Mouse (Mus musculus) hindbrain, embryonic 13.5 days (tissue): ENCODE data around the gene Prkcb. TPM values are rescaled to one million over a fixed set of nuclear protein-coding genes. Genes with fewer than 3 reads are reported as not detected.

Experiments used
- ATAC-seq: fragments of 200-750 bp; cut with Nextera tagmentation; 2 replicates; pipeline ENCODE4 v1.8.0; 2017; ENCODE audit warnings: moderate TSS enrichment; ENCODE audit not compliant: low FRiP score
- H3K27ac ChIP-seq: fragments of 300-500 bp; sonication (generic); 2 replicates; pipeline ENCODE4 v1.5.1; 2015; ENCODE audit warnings: inconsistent platforms, mild to moderate bottlenecking, moderate library complexity
- H3K27me3 ChIP-seq: fragments of 300-500 bp; sonication (generic); 2 replicates; pipeline ENCODE4 v1.6.1; 2015; ENCODE audit warnings: mild to moderate bottlenecking, inconsistent platforms
- H3K36me3 ChIP-seq: fragments of 300-500 bp; sonication (generic); 2 replicates; pipeline ENCODE4 v1.6.1; 2015; ENCODE audit warnings: mild to moderate bottlenecking, inconsistent platforms
- H3K4me1 ChIP-seq: fragments of 300-500 bp; sonication (generic); replicated peaks from 2 replicates; pipeline ENCODE4 v1.6.1; 2015; ENCODE audit warnings: inconsistent platforms
- H3K4me2 ChIP-seq: fragments of 300-500 bp; sonication (generic); 2 replicates; pipeline ENCODE4 v1.6.1; 2015; ENCODE audit warnings: inconsistent platforms, mild to moderate bottlenecking, moderate library complexity
- H3K4me3 ChIP-seq: fragments of 300-500 bp; sonication (generic); 2 replicates; pipeline ENCODE4 v1.5.1; 2015; ENCODE audit warnings: mild to moderate bottlenecking, inconsistent platforms
- H3K9ac ChIP-seq: fragments of 300-500 bp; sonication (generic); 2 replicates; pipeline ENCODE4 v1.6.1; 2015; ENCODE audit warnings: mild to moderate bottlenecking, inconsistent platforms
- H3K9me3 ChIP-seq: fragments of 300-500 bp; sonication (generic); 2 replicates; pipeline ENCODE4 v1.6.1; 2016; ENCODE audit warnings: inconsistent platforms
- WGBS: fragments of 180-500 bp; shearing (Covaris S2); methylation state at CpG from one replicate; pipeline ENCODE4 v1.1.7; 2015; 5-methylcytosine and 5-hydroxymethylcytosine counted together
- polyA plus RNA-seq: library from polyadenylated mRNA; unstranded; fragments of >200 nt; fragmentation: Nextera tagmentation; extraction: Ambion mirVana; gene quantifications from 2 replicates; pipeline ENCODE4 v1.2.1, GENCODE M21; 2015

Gene Prkcb
- polyA plus RNA-seq, 1 experiment from 2014 or later, result 58.1 TPM

GRCm38 (mm10) chr7:122313690-122314477 lies 25.3 kb downstream of the Prkcb start:
- WGBS, result 91% methylated on average over 12 of the region's 12 CpGs
- H3K4me3 ChIP-seq, result no peak overlapping the region
- no peaks in the 10 kb centered on the region for H3K27me3 ChIP-seq
- H3K9me3 ChIP-seq, result no peaks in the 10 kb centered on the region
- H3K27ac ChIP-seq, result no peak overlapping the region
- no peak overlapping the region for H3K9ac ChIP-seq
- peaks cover 21% of the 10 kb centered on the region for H3K4me1 ChIP-seq
- H3K4me2 ChIP-seq, result no peak overlapping the region
- ATAC-seq, result no peak
- no peaks in the 10 kb centered on the region for H3K36me3 ChIP-seq

- WGBS, result 89% methylated on average over 8 of the region's 8 CpGs
- Histone ChIP-seq H3K4me2 (no peak overlapping the region), H3K9me3 (no peaks in the 10 kb centered on the region), H3K27me3 (no peaks in the 10 kb centered on the region), H3K4me3 (no peak overlapping the region), H3K36me3 (no peaks in the 10 kb centered on the region), H3K9ac (no peak overlapping the region), H3K4me1 (peaks cover 21% of the 10 kb centered on the region), H3K27ac (no peak overlapping the region)
- ATAC-seq, result no peak
Measured at GRCm38 (mm10) chr7:122315720-122316331, 27.3 kb downstream of the Prkcb start.

GRCm38 (mm10) chr7:122316681-122317080 lies 28.1 kb downstream of the Prkcb start:
- H3K27me3 ChIP-seq, result no peaks in the 10 kb centered on the region
- WGBS, result 81% methylated on average over 3 of the region's 3 CpGs
- H3K4me2 ChIP-seq, result no peak overlapping the region
- H3K9me3 ChIP-seq, result no peaks in the 10 kb centered on the region
- H3K9ac ChIP-seq, result no peak overlapping the region
- no peak for ATAC-seq
- H3K4me3 ChIP-seq, result no peak overlapping the region
- H3K4me1 ChIP-seq, result peaks cover 19% of the 10 kb centered on the region
- H3K36me3 ChIP-seq, result no peaks in the 10 kb centered on the region
- H3K27ac ChIP-seq, result no peak overlapping the region

- no peaks in the 10 kb centered on the region for H3K36me3 ChIP-seq
- no peaks in the 10 kb centered on the region for H3K27me3 ChIP-seq
- no peak overlapping the region for H3K9ac ChIP-seq
- H3K4me3 ChIP-seq, result no peak overlapping the region
- no peak overlapping the region for H3K27ac ChIP-seq
- no peak overlapping the region for H3K4me2 ChIP-seq
- ATAC-seq, result no peak
- H3K4me1 ChIP-seq, result peaks cover 11% of the 10 kb centered on the region
- H3K9me3 ChIP-seq, result no peaks in the 10 kb centered on the region
Measured at GRCm38 (mm10) chr7:122317485-122317884, 28.9 kb downstream of the Prkcb start.

- Histone ChIP-seq H3K27ac (no peak overlapping the region), H3K9me3 (no peaks in the 10 kb centered on the region), H3K4me3 (no peak overlapping the region), H3K36me3 (no peaks in the 10 kb centered on the region), H3K9ac (no peak overlapping the region), H3K4me2 (no peak overlapping the region), H3K4me1 (no peaks in the 10 kb centered on the region), H3K27me3 (no peaks in the 10 kb centered on the region)
- no peak for ATAC-seq
- 83% methylated on average over 9 of the region's 9 CpGs for WGBS
Measured at GRCm38 (mm10) chr7:122319566-122319965, 31.0 kb downstream of the Prkcb start.

GRCm38 (mm10) chr7:122320843-122321544 lies 32.4 kb downstream of the Prkcb start:
- Histone ChIP-seq H3K27me3 (no peaks in the 10 kb centered on the region), H3K9me3 (no peaks in the 10 kb centered on the region), H3K4me3 (no peak overlapping the region), H3K27ac (no peak overlapping the region), H3K36me3 (no peaks in the 10 kb centered on the region), H3K4me2 (no peak overlapping the region), H3K9ac (no peak overlapping the region), H3K4me1 (no peaks in the 10 kb centered on the region)
- WGBS, result 88% methylated on average over 7 of the region's 7 CpGs
- no peak for ATAC-seq

GRCm38 (mm10) chr7:122322038-122322690 lies 33.6 kb downstream of the Prkcb start:
- H3K4me2 ChIP-seq, result no peak overlapping the region
- H3K4me3 ChIP-seq, result no peak overlapping the region
- no peak overlapping the region for H3K9ac ChIP-seq
- no peaks in the 10 kb centered on the region for H3K36me3 ChIP-seq
- WGBS, result 70% methylated on average over 8 of the region's 8 CpGs
- no peak overlapping the region for H3K27ac ChIP-seq
- H3K9me3 ChIP-seq, result no peaks in the 10 kb centered on the region
- no peak for ATAC-seq
- no peaks in the 10 kb centered on the region for H3K27me3 ChIP-seq
- no peaks in the 10 kb centered on the region for H3K4me1 ChIP-seq

GRCm38 (mm10) chr7:122327942-122328341 lies 39.4 kb downstream of the Prkcb start:
- ATAC-seq, result no peak
- H3K4me3 ChIP-seq, result no peak overlapping the region
- no peaks in the 10 kb centered on the region for H3K9me3 ChIP-seq
- 0 out of 2 replicates have a peak, but pooled peaks cover 5% of the 10 kb centered on the region for H3K4me1 ChIP-seq
- H3K36me3 ChIP-seq, result no peaks in the 10 kb centered on the region
- H3K27me3 ChIP-seq, result no peaks in the 10 kb centered on the region
- no peak overlapping the region for H3K9ac ChIP-seq
- 91% methylated on average over 3 of the region's 3 CpGs for WGBS
- H3K4me2 ChIP-seq, result no peak overlapping the region
- H3K27ac ChIP-seq, result no peak overlapping the region

GRCm38 (mm10) chr7:122328466-122328865 lies 39.9 kb downstream of the Prkcb start:
- 87% methylated on average over 5 of the region's 5 CpGs for WGBS
- Histone ChIP-seq H3K27me3 (no peaks in the 10 kb centered on the region), H3K4me2 (no peak overlapping the region), H3K36me3 (no peaks in the 10 kb centered on the region), H3K27ac (no peak overlapping the region), H3K9ac (no peak overlapping the region), H3K4me1 (0 out of 2 replicates have a peak, but pooled peaks cover 5% of the 10 kb centered on the region), H3K9me3 (no peaks in the 10 kb centered on the region), H3K4me3 (no peak overlapping the region)
- no peak for ATAC-seq

GRCm38 (mm10) chr7:122329588-122329987 lies 41.0 kb downstream of the Prkcb start:
- Histone ChIP-seq H3K4me2 (no peak overlapping the region), H3K4me1 (peaks cover 15% of the 10 kb centered on the region), H3K27me3 (no peaks in the 10 kb centered on the region), H3K9me3 (no peaks in the 10 kb centered on the region), H3K36me3 (no peaks in the 10 kb centered on the region), H3K4me3 (no peak overlapping the region), H3K27ac (no peak overlapping the region), H3K9ac (no peak overlapping the region)
- 87% methylated on average over 4 of the region's 4 CpGs for WGBS
- no peak for ATAC-seq

- Histone ChIP-seq H3K9ac (no peak overlapping the region), H3K4me3 (no peak overlapping the region), H3K9me3 (no peaks in the 10 kb centered on the region), H3K27ac (no peak overlapping the region), H3K4me2 (no peak overlapping the region), H3K36me3 (no peaks in the 10 kb centered on the region), H3K4me1 (peaks cover 15% of the 10 kb centered on the region), H3K27me3 (no peaks in the 10 kb centered on the region)
- ATAC-seq, result no peak
- 77% methylated on average over 7 of the region's 7 CpGs for WGBS
Measured at GRCm38 (mm10) chr7:122333686-122334085, 45.1 kb downstream of the Prkcb start.

GRCm38 (mm10) chr7:122337302-122337701 lies 48.8 kb downstream of the Prkcb start:
- Histone ChIP-seq H3K27ac (no peak overlapping the region), H3K9me3 (no peaks in the 10 kb centered on the region), H3K4me2 (no peak overlapping the region), H3K4me1 (peaks cover 16% of the 10 kb centered on the region), H3K36me3 (no peaks in the 10 kb centered on the region), H3K4me3 (no peak overlapping the region), H3K9ac (no peak overlapping the region), H3K27me3 (no peaks in the 10 kb centered on the region)
- ATAC-seq, result no peak
- WGBS, result 92% methylated on average over 3 of the region's 3 CpGs
